Mouse (Mus musculus): ENCODE results near the gene Yars. TPM values are rescaled to one million over a fixed set of nuclear protein-coding genes. Genes with fewer than 3 reads are reported as not detected.
"Not testable (repeated sequence)": the region's sequence is repeated elsewhere in the genome, so short reads cannot be mapped to it uniquely, and the experiment has no call there.

Gene Yars
- total RNA-seq, 2 experiments from 2014 or later: 38.8 to 39.2 TPM

DNA sequence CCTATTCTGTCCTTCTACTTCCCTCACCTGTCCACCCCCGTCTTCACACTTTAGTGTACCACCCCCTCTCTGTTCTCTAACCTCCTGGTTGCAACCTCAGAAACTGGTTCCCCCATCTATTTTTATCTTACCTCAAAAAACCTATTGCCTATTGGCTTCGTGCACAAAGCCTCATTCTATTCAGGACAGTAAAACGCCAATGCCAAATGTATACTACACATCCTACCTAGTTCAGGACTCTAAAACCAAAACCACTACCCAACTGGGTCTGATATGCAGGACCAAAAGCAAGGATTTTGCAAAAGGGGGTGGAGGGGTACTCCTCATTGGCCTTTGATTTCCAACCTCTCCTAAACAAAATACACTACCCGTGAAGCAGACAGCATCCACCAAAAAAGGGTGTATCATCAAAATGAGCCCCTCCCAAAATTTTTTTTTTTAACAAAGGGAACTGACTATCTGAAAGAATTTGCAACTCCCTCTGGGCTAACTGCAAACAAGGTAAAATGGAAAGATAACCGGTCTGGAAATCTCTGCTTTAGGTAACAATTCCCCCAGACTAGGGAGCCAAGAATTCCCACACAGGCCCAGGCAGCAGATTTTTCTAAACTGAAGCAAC lies 1.4 kb upstream of the Yars start:
- intact Hi-C loops (cut with DNase I): loop anchor here (5.0 kb wide), 1 partner anchor 41 kb away; no protein-coding TSS in a partner anchor
- DNase-seq: no peak

GRCm38 (mm10) chr4:129188803-129189541 lies 588 bp upstream of the Yars start:
- DNase-seq: peak; percentile 66 to 72
- intact Hi-C loops (cut with DNase I): loop anchor here (5.0 kb wide), 1 partner anchor 42 kb away; no protein-coding TSS in a partner anchor

GRCm38 (mm10) chr4:129190538-129190937 lies 978 bp downstream of the Yars start:
- peak in 1 of 2 experiments; percentile 14 for DNase-seq

DNA sequence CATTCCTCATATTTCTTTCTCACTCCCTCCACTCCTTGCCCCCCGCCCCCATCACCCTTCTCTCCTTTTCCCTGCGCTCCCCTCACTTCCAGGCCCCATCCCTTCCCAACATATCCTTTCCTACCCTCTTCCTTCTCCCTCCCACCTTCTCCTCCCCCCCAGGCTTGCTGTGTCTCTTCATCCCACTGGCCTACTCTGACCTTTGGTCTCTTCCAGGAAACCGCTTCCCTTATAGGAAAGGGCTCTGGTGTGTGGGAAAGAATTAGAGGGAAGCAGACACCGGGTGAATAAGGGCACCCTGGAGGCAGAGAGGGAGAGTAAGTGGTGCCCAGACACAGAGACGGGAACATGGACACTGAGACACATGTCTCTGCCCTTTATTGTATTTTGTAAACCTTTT lies 2.1 kb downstream of the Yars start:
- no peak for DNase-seq
- intact Hi-C loops (cut with DNase I): no loop called here

More at GRCm38 (mm10) chr4:129190538-129190937, 978 bp downstream of the Yars start:
- intact Hi-C loops (cut with DNase I): no loop called here

- no peak for DNase-seq
- intact Hi-C loops (cut with DNase I): no loop called here
Measured at GRCm38 (mm10) chr4:129194280-129194679, 4.7 kb downstream of the Yars start.

GRCm38 (mm10) chr4:129197514-129197913 lies 8.0 kb downstream of the Yars start:
- intact Hi-C loops (cut with DNase I): no loop called here
- DNase-seq: no peak

DNA sequence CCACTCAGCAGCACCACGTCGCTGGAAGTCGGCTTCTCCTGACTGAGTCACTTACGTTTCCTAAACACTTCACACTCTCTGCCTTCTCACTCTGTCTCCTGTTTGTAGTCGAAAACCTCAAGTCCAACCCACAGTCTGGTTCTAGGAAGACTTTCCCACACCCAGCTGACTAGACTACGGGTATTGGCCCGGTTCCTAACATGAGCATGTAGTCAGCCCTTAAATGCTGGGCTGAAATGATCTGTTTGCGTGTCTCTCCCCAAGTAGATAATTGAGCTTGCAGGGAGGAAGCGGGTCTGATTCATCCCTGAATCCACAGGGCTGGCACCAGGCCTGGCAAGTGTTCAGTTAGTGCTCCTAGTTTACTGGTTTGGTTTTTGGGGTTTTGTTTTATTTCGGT lies 15.1 kb downstream of the Yars start:
- intact Hi-C loops (cut with DNase I): loop anchor here (5.0 kb wide), 1 partner anchor 253 kb away; no protein-coding TSS in a partner anchor

DNA sequence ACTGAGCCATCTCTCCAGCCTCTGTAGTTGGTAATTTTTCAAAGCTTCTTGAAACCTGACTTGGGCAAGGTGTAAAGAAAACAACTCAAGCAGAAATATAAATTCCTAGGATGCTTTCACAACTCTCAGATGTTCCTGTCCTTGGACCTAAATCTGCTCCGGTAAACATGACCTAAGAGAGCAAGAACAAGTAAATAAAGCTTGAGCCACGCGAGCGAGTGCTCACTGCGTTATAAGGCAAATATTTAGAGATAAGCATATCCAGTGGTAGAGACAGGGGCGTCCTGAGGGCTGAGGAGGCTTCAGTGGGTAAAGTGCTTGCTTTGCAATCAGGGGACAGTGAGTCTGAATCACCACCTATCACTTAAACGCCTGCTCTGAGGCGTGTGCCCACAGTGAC lies 17.2 kb downstream of the Yars start:
- no peak for DNase-seq
- intact Hi-C loops (cut with DNase I): loop anchor here (5.0 kb wide), 1 partner anchor 251 kb away; no protein-coding TSS in a partner anchor

More for the DNA sequence above, 15.1 kb downstream of the Yars start:
- no peak for DNase-seq

GRCm38 (mm10) chr4:129209504-129209903 lies 19.9 kb downstream of the Yars start:
- DNase-seq: peak in 1 of 2 experiments; percentile 40

DNA sequence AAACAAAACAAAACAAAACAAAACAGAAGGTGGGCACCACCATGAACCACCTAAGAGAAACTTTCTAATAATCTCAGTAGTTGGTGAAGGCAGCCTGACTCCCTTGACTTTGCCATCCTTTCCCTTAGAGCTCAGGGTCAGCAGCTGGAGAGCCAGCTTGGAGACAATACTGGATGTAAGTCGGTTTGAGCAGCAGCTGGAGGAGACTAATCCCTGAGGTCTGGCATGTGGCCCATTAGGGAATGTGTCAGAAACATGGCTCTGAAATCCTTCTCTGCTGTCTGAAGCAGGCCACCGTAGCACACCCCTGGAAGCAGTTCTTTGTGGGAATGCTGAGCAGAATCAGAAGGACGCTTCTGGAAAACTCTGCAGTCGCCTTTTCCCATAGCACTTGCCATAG lies 21.9 kb downstream of the Yars start:
- DNase-seq: peak; percentile 67 to 77
- intact Hi-C loops (cut with DNase I): no loop called here

More at GRCm38 (mm10) chr4:129209504-129209903, 19.9 kb downstream of the Yars start:
- intact Hi-C loops (cut with DNase I): loop anchor here (5.0 kb wide), 1 partner anchor 248 kb away; no protein-coding TSS in a partner anchor

DNA sequence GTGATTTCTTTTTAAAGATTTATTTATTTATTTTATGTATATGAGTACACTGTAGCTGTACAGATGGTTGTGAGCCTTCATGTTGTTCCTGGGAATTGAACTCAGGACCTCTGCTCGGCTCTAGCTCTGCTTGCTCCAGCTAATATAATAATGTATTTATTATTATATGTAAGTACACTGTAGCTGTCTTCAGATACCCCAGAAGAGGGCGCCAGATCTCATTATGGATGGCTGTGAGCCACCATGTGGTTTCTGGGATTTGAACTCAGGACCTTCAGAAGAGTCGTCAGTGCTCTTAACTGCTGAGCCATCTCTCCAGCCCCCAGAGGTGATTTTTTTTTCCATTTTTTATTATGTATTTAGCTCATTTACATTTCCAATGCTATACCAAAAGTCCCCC lies 22.9 kb downstream of the Yars start:
- intact Hi-C loops (cut with DNase I): loop anchor here (1.0 kb wide), 1 partner anchor 64 kb away; no protein-coding TSS in a partner anchor
- DNase-seq: not testable (repeated sequence)

DNA sequence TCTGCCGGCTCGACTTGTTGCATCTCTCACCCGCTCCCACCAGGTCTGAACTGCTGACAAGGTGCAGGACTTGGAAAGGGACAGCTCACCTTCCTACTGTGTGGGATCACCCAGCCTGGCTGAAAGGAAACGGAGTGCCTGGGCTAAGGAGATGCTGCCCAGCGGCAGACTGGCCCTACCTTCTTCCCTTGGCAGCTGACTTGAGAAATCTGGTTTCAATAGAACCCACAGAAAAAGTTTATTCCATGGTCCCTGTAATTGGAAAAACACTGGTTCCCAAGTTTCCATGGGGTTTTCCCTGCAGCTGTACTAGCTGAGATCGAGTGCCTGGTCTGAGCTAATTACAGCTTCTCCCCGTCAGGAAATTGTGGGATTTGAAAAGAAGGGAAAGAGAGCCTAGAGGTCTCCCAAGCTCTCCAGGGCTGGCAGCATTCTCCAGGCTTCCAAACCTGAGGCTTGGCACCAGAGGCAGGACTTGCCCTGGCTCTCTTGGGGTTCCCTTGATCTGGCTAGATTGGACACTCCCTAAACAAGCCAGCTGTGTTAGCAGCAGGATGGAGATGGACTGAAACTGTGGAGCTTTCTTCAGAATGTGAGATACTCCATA lies 29.1 kb downstream of the Yars start:
- intact Hi-C loops (cut with DNase I): no loop called here
- no peak for DNase-seq

DNA sequence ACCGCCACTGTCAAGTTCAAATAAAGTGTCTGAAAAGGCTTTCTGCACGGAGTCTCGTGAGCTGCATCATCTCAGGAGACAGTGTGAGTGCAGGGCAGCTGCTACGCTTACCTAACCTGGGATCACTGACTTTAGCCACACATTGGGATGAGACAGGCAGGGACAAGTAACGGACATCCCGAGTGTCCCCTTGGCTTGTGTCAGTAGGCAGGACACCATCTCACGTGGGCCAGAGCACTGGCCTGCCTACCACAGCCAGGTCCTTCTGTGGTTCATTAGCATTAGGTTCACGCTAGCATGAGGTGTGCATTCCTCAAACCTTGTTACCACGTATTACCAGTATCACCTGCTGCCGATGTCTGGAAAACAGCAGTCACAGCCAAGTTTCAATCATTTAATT lies 29.6 kb downstream of the Yars start:
- intact Hi-C loops (cut with DNase I): no loop called here
- no peak for DNase-seq

DNA sequence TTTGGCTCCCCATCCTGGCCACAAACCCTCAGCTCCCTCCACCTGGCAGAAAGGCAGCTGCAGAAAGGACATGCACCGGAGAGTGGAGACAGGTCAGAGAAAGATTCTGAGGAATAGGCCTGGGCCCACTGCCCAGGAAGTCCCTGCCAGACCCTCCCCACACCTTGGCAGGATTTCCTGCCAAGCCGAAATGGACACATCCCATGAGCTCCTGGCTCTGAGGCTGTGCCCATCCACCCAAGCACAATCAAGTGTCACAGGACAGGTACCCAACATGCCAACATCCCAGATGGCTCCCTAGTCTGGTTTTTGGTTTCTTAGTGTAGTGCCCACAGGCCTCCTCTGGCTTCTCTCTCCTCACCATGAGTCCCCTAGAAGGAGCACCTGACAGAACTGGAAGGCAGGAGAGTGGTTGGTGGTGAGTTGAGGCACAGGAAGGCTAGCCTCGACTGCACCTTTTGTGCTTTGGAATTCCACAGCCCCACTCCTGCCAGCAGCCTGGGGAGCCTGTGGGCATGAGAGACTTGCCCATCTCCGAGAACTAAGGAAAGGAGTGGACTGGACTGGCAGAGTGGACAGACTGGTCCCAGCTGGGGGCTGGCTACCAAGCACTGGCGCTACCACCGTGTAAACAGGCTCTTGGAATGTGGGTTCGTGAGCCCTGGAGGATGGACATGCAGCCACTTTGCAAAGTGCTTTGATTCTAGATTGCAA lies 31.0 kb downstream of the Yars start:
- no peak for DNase-seq
- intact Hi-C loops (cut with DNase I): no loop called here

- DNase-seq: no peak
- intact Hi-C loops (cut with DNase I): no loop called here
Measured at GRCm38 (mm10) chr4:129221097-129222010, 31.8 kb downstream of the Yars start.

DNA sequence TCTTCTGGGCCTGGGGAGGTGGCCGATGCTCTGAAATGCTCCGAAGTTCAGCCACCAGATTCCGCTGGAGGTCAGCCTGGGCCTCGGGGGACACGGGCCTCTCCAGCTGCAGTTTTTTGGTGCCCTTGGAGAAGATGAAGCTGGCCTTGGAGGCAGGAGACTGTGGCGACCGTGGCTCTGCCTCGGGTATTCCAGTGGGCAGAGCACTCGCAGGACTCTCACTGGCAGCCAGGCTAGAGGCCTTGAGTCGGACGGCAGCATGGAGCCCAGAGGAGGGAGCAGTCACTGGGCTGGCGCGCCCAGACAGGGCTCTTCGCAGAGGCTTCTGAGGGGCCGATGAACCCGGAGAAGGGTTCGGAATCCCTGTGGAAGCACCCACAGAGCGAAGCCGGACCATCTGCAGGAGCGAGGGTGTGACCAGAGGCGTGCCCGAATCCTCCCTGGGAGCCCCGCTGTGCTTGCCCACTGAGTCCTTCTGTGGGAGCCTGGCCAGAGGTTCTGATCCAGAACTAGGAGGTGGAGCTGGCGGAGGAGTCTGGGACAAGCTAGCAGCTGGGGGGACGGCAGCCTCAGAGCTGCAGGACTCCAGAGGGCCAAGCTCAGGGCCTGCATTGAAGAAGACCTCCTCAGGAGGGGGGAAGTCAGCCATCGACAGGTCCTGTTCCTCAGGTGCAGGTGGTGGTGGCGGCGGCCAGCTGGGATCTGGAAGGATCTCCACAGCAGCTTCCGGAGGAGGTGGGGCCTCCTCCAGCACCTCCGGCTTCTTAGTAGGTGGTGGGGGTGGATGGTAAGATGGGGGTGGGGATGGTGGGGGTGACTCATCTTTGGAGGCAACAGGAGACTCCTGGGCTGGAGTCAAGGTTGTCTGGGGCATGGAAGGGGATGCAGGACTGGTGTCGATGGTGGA lies 32.7 kb downstream of the Yars start:
- intact Hi-C loops (cut with DNase I): no loop called here
- DNase-seq: peak; percentile 49 to 51

GRCm38 (mm10) chr4:129223421-129224281 lies 34.1 kb downstream of the Yars start:
- intact Hi-C loops (cut with DNase I): no loop called here
- DNase-seq: no peak

GRCm38 (mm10) chr4:129225315-129225714 lies 35.8 kb downstream of the Yars start:
- intact Hi-C loops (cut with DNase I): no loop called here
- no peak for DNase-seq

All from heart, postnatal 10 days (tissue).